Mouse (Mus musculus) midbrain, embryonic 15.5 days (tissue): ENCODE results near the gene Osbpl9. TPM values are rescaled to one million over a fixed set of nuclear protein-coding genes. Genes with fewer than 3 reads are reported as not detected.
A peak's percentile ranks its signal among the peaks of the same experiment; 100 is the strongest.

Source experiments
- ATAC-seq: fragments of 200-750 bp; cut with Nextera tagmentation; replicated peaks from 2 replicates; pipeline ENCODE4 v1.8.0; 2017; ENCODE audit warnings: moderate TSS enrichment
- H3K27ac ChIP-seq: fragments of 300-500 bp; sonication (generic); 2 replicates; pipeline ENCODE4 v1.5.1; 2015; ENCODE audit warnings: mild to moderate bottlenecking, inconsistent platforms
- H3K27me3 ChIP-seq: fragments of 300-500 bp; sonication (generic); replicated peaks from 2 replicates; pipeline ENCODE4 v1.6.1; 2015; ENCODE audit warnings: inconsistent platforms
- H3K36me3 ChIP-seq: fragments of 300-500 bp; sonication (generic); replicated peaks from 2 replicates; pipeline ENCODE4 v1.6.1; 2015; ENCODE audit warnings: inconsistent platforms
- H3K4me1 ChIP-seq: fragments of 300-500 bp; sonication (generic); 2 replicates; pipeline ENCODE4 v1.6.1; 2015; ENCODE audit warnings: inconsistent platforms
- H3K4me2 ChIP-seq: fragments of 300-500 bp; sonication (generic); 2 replicates; pipeline ENCODE4 v1.6.1; 2015; ENCODE audit warnings: inconsistent platforms, mild to moderate bottlenecking, moderate library complexity
- H3K4me3 ChIP-seq: fragments of 300-500 bp; sonication (generic); 2 replicates; pipeline ENCODE4 v1.5.1; 2015; ENCODE audit warnings: mild to moderate bottlenecking, inconsistent platforms
- H3K9ac ChIP-seq: fragments of 300-500 bp; sonication (generic); 2 replicates; pipeline ENCODE4 v1.6.1; 2015; ENCODE audit warnings: mild to moderate bottlenecking, inconsistent platforms
- H3K9me3 ChIP-seq: fragments of 300-500 bp; sonication (generic); 2 replicates; pipeline ENCODE4 v1.6.1; 2016; ENCODE audit warnings: inconsistent platforms
- WGBS: fragments of 180-500 bp; shearing (Covaris S2); methylation state at CpG from one replicate; pipeline ENCODE4 v1.1.7; 2015; ENCODE audit warnings: mixed read lengths; 5-methylcytosine and 5-hydroxymethylcytosine counted together
- polyA plus RNA-seq: library from polyadenylated mRNA; unstranded; fragments of >200 nt; fragmentation: Nextera tagmentation; extraction: Ambion mirVana; gene quantifications from 2 replicates; pipeline ENCODE4 v1.2.1, GENCODE M21; 2015

The Osbpl9 gene
- 74.0 and 75.0 TPM in 2 replicates for polyA plus RNA-seq

DNA sequence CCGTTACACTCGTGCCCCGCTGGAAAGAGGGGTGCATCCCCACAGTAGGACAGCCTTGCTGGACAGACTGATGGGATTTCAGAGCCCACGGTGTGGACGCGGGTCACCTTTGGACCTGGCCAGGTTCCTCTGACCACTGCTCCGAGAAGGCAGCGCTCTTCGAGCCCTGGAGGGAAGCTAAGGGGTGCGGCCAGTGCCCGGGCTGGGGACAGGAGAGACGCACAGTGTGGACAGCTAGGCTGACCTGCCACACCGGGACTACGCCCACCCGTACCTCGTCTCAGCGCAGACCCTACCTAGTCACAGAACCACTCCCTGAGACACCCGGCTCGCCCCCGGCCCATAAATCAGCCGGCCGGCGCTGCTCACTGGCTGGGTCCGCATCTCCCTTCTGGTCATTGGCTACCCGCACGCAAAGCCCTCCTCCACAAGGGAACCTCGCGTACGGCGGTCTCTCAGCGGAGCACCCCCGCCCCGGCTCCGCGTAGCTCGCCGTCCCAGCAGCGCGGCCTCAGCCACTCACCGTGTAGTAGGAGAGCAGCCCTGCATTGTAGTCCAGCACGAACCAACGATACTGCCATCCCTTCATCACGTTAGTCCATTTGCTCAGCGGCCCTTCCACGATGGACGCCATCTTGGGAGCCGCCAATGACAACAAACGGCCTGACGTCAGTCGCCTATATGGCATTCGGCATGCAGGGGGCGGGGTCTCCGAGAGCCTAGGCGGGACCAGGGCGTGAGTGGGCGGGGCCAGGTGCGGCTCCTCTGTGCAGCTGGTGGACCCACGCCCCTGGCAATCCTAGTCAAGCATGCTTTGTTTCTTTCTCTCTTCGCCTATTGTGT lies at the start of gene Osbpl9:
Osbpl9 (minus strand) TSS at position 691 of the 843 bp plus-strand sequence.
- peaks cover 24% of the 10 kb centered on the region for H3K4me1 ChIP-seq
- H3K27me3 ChIP-seq = no peaks in the 10 kb centered on the region
- H3K4me3 ChIP-seq = peak within 1 kb of the TSS; percentile 73
- peak within 1 kb of the TSS; percentile 98 for H3K27ac ChIP-seq
- peak within 1 kb of the TSS; percentile 86 for H3K4me2 ChIP-seq
- no peaks in the 10 kb centered on the region for H3K9me3 ChIP-seq
- ATAC-seq = peak; percentile 98
- H3K9ac ChIP-seq = peak within 1 kb of the TSS; percentile 85
- no peaks in the 10 kb centered on the region for H3K36me3 ChIP-seq
- 2% methylated on average over 59 of the region's 59 CpGs for WGBS

- WGBS = 43% methylated on average over 3 of the region's 3 CpGs
- ATAC-seq = no peak
- H3K4me1 ChIP-seq = no peaks in the 10 kb centered on the region
These were observed 49.5 kb upstream of the Osbpl9 start for GRCm38 (mm10) chr4:109251605-109252004.

GRCm38 (mm10) chr4:109245016-109245620 lies 43.0 kb upstream of the Osbpl9 start:
- no peak for ATAC-seq
- Histone ChIP-seq H3K27ac (no peak overlapping the region), H3K36me3 (no peaks in the 10 kb centered on the region), H3K9ac (no peak overlapping the region), H3K9me3 (no peaks in the 10 kb centered on the region), H3K4me3 (no peak overlapping the region), H3K27me3 (no peaks in the 10 kb centered on the region), H3K4me2 (no peak overlapping the region), H3K4me1 (no peaks in the 10 kb centered on the region)
- 85% methylated on average over 6 of the region's 6 CpGs for WGBS

More at GRCm38 (mm10) chr4:109251605-109252004, 49.5 kb upstream of the Osbpl9 start:
- H3K36me3 ChIP-seq = no peaks in the 10 kb centered on the region
- no peak overlapping the region for H3K4me2 ChIP-seq
- no peak overlapping the region for H3K9ac ChIP-seq
- H3K27me3 ChIP-seq = no peaks in the 10 kb centered on the region
- no peak overlapping the region for H3K4me3 ChIP-seq
- H3K27ac ChIP-seq = no peak overlapping the region
- no peaks in the 10 kb centered on the region for H3K9me3 ChIP-seq

DNA sequence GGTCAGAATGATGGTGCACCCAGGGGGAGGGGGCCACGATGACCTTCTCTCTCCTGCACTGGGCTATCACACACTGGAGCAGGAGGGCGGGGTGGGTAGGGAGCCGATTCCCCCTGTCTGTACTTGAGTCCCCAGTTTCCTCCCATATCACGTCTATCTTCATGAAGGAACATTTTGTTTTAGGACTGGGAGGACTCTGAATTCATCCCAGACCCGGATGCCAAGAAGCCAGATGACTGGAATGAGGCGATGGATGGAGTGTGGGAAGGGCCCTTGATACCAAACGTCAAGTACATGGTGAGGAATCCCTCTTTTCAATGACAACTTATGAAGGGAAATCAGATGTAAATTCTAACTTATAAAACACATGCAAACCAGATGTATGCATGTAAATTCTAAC lies 42.4 kb upstream of the Osbpl9 start:
- no peaks in the 10 kb centered on the region for H3K4me1 ChIP-seq
- 92% methylated on average over 7 of the region's 7 CpGs for WGBS
- ATAC-seq = no peak
- no peaks in the 10 kb centered on the region for H3K36me3 ChIP-seq
- H3K27ac ChIP-seq = no peak overlapping the region
- no peak overlapping the region for H3K9ac ChIP-seq
- no peaks in the 10 kb centered on the region for H3K27me3 ChIP-seq
- no peak overlapping the region for H3K4me2 ChIP-seq
- H3K9me3 ChIP-seq = no peaks in the 10 kb centered on the region
- H3K4me3 ChIP-seq = no peak overlapping the region

GRCm38 (mm10) chr4:109241934-109242333 lies 39.9 kb upstream of the Osbpl9 start:
- WGBS = 64% methylated on average over 4 of the region's 4 CpGs
- Histone ChIP-seq H3K9me3 (no peaks in the 10 kb centered on the region), H3K27me3 (no peaks in the 10 kb centered on the region), H3K4me2 (no peak overlapping the region), H3K36me3 (no peaks in the 10 kb centered on the region), H3K4me1 (peaks cover under 1% of the 10 kb centered on the region; the same call in 1 of the 2 replicates), H3K27ac (no peak overlapping the region), H3K9ac (no peak overlapping the region), H3K4me3 (no peak overlapping the region)
- 0 out of 2 replicates have a peak, but pooled peaks have one; percentile 54 for ATAC-seq

GRCm38 (mm10) chr4:109241221-109241620 lies 39.1 kb upstream of the Osbpl9 start:
- H3K9ac ChIP-seq = no peak overlapping the region
- ATAC-seq = no peak
- H3K27me3 ChIP-seq = no peaks in the 10 kb centered on the region
- H3K4me2 ChIP-seq = no peak overlapping the region
- no peaks in the 10 kb centered on the region for H3K9me3 ChIP-seq
- no peaks in the 10 kb centered on the region for H3K36me3 ChIP-seq
- no peak overlapping the region for H3K4me3 ChIP-seq
- no peak overlapping the region for H3K27ac ChIP-seq
- peaks cover 8% of the 10 kb centered on the region for H3K4me1 ChIP-seq

GRCm38 (mm10) chr4:109238428-109239268 lies 36.6 kb upstream of the Osbpl9 start:
- ATAC-seq = no peak
- Histone ChIP-seq H3K4me3 (no peak overlapping the region), H3K9me3 (no peaks in the 10 kb centered on the region), H3K4me2 (no peak overlapping the region), H3K9ac (no peak overlapping the region), H3K36me3 (no peaks in the 10 kb centered on the region), H3K27ac (no peak overlapping the region), H3K27me3 (no peaks in the 10 kb centered on the region), H3K4me1 (peaks cover 10% of the 10 kb centered on the region)
- WGBS = 81% methylated on average over 24 of the region's 24 CpGs

DNA sequence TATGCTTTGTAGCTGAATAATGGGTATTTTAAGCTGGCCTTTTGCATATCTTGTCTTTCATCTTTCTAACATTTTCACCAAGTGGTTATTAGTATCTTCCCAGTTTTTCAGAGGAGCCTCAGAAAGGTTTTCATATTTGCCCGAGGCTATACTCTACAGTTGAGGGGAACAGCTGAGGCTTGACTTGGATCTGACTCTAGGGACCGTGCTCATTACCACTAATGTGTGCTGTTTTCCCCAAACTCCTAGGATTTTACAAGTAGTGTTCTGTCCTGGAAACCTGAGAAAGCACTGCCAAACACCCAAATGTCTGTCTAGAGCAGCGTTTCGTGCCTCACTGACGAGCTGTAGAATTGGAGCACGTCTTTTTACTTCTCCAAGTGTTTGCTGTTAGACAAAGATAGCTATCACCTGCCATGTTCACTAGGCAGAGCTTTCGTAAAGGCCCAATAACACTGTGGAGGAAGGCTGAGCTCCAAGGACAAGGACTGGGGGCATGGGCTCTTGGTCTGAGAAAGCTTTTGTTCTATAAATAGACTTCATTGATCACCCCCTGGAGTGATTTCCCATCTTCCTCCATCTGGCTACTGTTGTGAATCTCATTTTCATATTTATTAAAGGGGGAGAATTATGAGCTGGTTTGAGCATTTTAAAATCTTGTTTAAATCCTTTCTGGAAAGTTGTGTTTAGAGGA lies 34.3 kb upstream of the Osbpl9 start:
- H3K36me3 ChIP-seq = no peaks in the 10 kb centered on the region
- 46% methylated on average over 7 of the region's 7 CpGs for WGBS
- no peak overlapping the region for H3K4me2 ChIP-seq
- ATAC-seq = 0 out of 2 replicates have a peak, but pooled peaks have one; percentile 14
- no peaks in the 10 kb centered on the region for H3K9me3 ChIP-seq
- H3K27me3 ChIP-seq = no peaks in the 10 kb centered on the region
- peak overlapping the region; percentile 43; the same call in 1 of the 2 replicates for H3K27ac ChIP-seq
- no peak overlapping the region for H3K4me3 ChIP-seq
- no peak overlapping the region for H3K9ac ChIP-seq
- H3K4me1 ChIP-seq = peaks cover 10% of the 10 kb centered on the region

- ATAC-seq = no peak
- no peaks in the 10 kb centered on the region for H3K36me3 ChIP-seq
- no peak overlapping the region for H3K27ac ChIP-seq
- peaks cover 10% of the 10 kb centered on the region for H3K4me1 ChIP-seq
- 68% methylated on average over 9 of the region's 9 CpGs for WGBS
- H3K9me3 ChIP-seq = no peaks in the 10 kb centered on the region
- no peak overlapping the region for H3K9ac ChIP-seq
- H3K4me2 ChIP-seq = no peak overlapping the region
- H3K27me3 ChIP-seq = no peaks in the 10 kb centered on the region
- H3K4me3 ChIP-seq = no peak overlapping the region
These were observed 32.8 kb upstream of the Osbpl9 start for GRCm38 (mm10) chr4:109234806-109235350.

GRCm38 (mm10) chr4:109234185-109234584 lies 32.1 kb upstream of the Osbpl9 start, which contains the start of gene Calr4:
Calr4 (plus strand) TSS chr4:109234485.
- H3K9ac ChIP-seq = no peak within 1 kb of the TSS
- H3K27me3 ChIP-seq = no peaks in the 10 kb centered on the region
- no peak within 1 kb of the TSS for H3K4me3 ChIP-seq
- H3K4me1 ChIP-seq = peaks cover 10% of the 10 kb centered on the region
- H3K9me3 ChIP-seq = no peaks in the 10 kb centered on the region
- no peaks in the 10 kb centered on the region for H3K36me3 ChIP-seq
- H3K4me2 ChIP-seq = no peak within 1 kb of the TSS
- ATAC-seq = no peak
- WGBS = 85% methylated on average over 2 of the region's 2 CpGs
- H3K27ac ChIP-seq = no peak within 1 kb of the TSS

GRCm38 (mm10) chr4:109229766-109230279 lies 27.8 kb upstream of the Osbpl9 start:
- no peak overlapping the region for H3K4me3 ChIP-seq
- no peak overlapping the region for H3K9ac ChIP-seq
- H3K27me3 ChIP-seq = no peaks in the 10 kb centered on the region
- H3K4me1 ChIP-seq = peaks cover 7% of the 10 kb centered on the region; the same call in 1 of the 2 replicates
- H3K36me3 ChIP-seq = no peaks in the 10 kb centered on the region
- H3K4me2 ChIP-seq = no peak overlapping the region
- ATAC-seq = no peak
- no peaks in the 10 kb centered on the region for H3K9me3 ChIP-seq
- H3K27ac ChIP-seq = no peak overlapping the region
- WGBS = 61% methylated on average over 7 of the region's 7 CpGs
